Mouse (Mus musculus) adipocyte (in vitro differentiated cells): Measurements from ENCODE around the gene Gja1.
"Not testable (repeated sequence)": the region's sequence is repeated elsewhere in the genome, so short reads cannot be mapped to it uniquely, and the experiment has no call there.

Experiments
- DNase-seq: peaks from one replicate; pipeline ENCODE4 v3.0.0-alpha.2; 2016; ENCODE audit warnings: low spot score

Gene Gja1

DNA sequence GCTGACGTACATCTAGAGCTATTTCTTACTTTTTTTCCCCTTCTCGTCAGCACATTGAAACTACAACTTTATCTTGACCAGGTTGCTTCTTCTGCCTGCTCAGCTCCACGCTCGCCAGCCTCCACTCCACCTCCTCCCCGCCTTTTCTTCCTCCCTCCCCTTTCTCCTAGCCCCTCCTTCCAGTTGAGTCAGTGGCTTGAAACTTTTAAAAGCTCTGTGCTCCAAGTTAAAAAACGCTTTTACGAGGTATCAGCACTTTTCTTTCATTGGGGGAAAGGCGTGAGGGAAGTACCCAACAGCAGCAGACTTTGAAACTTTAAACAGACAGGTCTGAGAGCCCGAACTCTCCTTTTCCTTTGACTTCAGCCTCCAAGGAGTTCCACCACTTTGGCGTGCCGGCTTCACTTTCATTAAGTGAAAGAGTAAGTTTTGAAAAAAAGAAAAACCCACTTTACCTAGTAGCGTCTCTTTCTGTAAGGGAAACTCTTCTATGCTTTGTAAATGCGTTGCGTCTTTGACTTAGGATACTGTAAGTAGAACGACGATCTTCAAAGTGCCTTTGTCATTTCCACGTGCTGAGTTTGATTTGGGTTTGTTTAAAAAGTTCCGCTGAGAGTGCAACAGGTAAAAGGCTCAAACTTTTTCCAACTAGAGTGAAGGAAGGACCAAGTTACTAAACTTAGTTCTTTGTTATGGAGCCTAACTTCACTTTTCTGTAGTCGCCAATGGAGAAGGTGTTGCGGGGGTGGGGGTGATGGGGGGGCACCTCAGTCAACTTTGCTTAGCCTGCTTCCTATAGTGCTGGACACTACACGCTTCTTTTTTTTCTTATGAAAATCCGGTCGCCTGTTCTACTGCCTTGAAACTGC is at the start of gene Gja1:
Gene Gja1, plus strand, starts transcription at position 234 of the 869 bp plus-strand sequence.
- DNase-seq, result peak; percentile 35

DNA sequence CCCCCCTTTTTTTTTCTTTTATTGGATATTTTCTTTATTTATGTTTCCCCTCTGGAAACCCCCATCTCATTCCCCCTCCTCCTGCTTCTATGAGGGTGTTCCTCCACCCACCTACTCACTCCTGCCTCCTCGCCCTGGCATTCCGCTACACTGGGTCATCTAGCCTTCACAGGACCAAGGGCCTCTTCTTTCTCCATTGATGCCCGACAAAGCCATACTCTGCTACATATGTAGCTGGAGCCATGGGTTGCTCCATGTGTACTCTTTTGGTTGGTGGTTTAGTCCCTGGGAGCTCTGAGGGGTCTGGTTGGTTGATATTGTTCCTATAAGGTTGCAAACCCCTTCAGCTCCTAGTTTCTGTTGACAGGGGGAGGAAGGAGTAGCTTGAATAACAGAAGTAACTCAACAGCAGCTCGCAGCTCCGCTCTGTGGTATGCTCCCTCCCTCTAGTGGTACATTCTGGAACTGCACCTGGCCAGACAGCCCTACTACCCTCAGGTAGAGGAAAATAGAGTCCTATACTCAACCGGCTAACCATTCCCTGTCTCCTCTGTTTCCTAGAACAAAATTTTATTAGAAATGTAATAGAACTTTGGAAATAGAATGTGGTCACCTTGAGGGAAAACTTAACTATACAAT is 38.2 kb upstream of the Gja1 start:
- peak; percentile 77 for DNase-seq

DNA sequence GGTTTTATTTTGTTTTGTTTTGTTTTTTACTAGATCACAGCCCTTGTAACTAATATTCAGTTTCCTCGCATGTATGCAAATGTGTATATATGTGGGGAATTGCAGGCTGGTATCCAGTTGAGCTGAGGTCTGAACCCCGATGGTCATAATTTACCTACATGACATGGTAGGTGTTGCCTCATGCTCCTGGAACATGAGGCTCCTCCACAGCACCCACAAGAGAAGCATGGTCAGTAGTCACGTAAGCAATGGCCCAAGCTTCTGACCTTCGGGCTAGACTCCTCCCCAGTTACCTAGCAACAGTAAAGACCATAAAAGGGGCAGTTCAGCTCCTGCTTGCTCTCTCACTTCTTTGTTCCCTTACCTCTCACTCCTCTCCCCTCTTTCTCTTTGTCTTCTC is 16.7 kb upstream of the Gja1 start:
- DNase-seq, result no peak

DNA sequence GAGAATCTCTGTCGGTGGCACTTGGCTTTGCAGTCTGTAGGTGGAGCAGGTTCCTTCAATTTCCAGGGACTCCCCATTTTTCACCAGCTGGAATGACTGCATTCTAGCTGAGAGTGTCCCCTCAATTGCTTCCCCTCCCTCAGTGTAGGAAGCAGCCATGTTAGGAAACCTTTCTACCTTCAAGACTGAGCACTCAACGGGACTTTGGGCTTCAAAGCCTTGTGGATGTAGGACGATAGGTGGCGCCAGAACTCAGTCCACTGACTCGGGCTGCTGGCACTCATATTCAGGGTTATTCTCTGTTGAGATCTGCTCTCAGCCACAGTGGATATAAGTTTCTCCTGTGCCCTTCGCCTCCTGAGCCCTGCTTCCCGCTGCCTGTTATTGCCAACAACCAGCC is 8.1 kb upstream of the Gja1 start:
- peak; percentile 76 for DNase-seq

DNA sequence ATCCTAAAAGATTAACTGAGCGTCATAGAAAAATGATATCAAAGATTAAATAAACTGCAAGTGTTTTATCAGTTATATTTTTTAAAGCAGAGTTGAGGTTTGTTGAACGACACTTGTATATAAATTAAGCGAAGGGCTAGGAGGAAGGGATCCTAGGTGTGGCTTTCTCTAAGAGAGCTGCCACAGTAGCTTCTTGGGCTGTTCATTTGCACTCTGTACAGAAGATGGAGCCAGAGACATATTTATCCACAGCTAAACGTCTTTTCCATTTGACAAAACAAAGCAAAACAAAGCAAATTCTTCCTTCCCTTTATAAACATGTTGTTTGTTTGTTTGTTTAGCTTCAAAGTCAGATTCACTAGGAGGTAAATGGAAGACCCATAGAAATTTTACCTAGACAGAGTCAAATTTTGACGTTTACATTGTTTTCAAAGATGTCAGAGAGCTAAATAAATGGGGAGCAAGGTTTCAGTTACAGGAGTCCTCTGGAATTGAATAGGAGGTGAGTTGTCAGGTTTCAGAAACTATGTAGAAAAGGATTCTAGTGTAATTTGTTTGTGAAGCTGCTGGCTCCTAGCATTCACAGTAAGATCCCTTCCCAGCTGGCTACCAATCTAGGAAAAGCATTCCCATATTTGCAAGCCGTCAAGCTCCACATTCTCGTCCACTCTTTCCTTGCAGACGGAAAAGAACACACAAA is 4.0 kb upstream of the Gja1 start:
- peak; percentile 71 for DNase-seq

DNA sequence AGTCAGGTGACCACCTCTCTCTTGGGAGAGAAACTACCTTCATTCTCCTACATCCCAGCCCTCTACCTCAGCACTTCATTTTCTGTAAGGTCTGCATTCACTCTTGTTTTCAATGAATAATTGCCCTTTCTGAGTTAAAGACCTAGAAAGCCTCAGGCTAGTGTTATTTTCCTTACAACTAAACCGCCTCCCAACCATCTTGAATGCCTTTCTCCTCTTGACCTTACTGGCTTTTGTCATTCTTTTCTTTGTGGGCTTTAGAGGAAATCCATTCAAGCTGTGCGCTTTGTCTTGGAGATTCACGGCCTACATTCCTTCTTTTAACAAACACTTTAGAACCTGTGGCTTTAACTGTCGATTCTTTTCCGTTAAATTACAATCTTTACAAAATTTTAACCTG is 3.0 kb upstream of the Gja1 start:
- DNase-seq, result no peak

DNA sequence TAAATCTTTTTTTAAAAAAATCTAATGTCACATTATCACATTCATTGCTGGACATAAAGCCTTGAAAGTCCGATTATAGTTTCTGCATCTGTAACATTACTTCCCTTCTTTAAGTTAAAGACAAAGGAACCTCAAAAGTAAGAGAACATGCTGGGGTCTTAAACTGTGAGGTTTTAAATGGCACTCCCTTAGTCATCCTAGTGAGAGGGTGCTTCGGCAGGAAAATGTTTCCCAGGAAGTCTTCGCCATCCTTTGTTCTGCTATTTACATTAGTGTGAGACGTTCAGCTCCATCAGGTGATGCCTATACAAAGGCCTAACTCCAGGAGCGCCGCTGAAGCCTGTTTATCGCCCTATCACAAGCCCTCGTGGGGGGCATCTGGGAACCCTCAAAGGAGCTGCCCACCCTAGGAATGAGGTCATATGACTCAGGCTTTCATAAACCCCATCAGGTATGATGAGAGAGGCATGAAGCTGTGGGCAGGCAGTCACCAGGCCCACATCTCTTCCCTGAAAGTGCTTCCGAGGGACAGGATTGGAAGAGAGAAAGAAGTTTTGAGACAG is 1.1 kb upstream of the Gja1 start:
- DNase-seq, result no peak

DNA sequence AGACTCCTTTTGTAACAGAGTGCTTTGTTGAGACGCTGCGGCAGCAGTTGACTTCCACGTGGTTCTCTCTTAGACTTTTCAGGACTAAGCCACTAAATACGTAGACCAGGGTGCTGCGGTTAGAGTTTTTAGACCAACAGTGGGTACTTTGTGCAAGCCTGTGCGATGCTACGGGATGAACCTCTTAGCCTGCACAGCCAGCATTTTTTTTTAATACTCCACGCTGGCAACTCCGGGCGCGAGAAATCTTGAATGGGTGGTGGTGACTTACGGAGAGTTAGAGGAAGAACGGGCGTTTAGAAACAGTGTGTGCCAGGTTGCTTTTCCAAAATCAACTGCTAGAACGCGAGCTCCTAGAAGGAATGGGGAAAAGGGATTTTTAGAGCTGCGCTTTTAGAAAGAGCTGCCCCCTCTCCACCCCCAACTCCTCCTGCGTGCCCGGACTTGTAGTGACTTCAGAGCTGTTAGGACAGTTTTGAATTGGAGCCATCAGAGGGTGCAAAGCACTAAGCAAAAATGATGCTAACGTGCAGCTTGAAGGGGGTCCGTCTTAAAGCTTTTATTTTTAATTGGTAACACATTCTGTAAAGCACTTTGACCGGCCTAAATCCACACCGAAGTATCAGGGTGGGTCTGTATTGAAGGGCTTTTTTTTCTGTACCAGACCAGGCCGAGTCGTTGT is 977 bp downstream of the Gja1 start:
- DNase-seq, result peak; percentile 32

DNA sequence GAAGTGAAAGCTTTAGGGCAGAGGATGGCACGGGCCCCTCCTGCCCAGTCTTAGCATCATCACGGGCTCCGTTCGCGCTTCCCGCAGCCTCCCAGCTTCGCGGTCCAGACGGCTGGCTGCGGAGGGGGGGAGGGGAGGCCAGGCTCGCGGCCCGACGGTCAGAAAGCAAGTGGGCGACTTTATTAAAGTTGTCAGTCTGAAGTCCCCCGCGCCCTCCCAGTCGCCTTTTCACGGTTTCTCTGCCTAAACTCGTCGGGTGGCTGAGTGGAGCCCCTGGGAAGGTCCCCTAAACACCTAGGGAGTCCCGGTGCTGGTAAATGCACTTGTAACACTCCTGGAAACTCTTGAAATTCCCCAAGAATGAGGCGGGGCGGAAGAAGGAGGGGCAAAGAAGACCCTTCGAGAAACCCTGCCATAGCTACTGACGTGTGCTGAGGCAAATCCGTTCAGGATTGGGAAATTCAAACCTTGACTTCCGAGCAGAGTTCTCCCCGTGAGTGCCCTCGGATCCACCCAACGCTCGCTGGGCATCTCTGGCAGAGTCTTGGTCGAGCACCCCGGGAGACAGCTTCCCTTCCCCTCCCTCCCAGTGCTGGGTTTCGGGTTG is 1.6 kb downstream of the Gja1 start:
- DNase-seq, result peak; percentile 4

DNA sequence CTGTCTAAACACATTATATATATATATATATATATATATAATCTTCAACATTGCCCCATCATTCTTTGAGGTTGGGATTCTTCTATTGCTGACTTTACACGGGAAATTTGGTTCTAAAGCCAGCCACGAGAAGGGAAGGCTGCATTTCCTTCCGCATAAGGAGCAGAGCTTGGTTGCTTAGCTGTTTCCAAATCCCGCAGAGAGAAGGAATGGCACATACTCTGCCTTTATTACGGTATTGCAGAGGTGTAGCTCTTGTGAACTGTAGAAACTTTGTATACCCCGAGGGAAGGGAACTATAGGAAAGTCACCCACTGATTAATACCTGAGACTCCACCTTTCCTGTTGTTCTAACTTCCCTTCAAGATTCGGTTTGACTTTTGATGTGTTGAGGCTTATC is 2.6 kb downstream of the Gja1 start:
- DNase-seq, result no peak

DNA sequence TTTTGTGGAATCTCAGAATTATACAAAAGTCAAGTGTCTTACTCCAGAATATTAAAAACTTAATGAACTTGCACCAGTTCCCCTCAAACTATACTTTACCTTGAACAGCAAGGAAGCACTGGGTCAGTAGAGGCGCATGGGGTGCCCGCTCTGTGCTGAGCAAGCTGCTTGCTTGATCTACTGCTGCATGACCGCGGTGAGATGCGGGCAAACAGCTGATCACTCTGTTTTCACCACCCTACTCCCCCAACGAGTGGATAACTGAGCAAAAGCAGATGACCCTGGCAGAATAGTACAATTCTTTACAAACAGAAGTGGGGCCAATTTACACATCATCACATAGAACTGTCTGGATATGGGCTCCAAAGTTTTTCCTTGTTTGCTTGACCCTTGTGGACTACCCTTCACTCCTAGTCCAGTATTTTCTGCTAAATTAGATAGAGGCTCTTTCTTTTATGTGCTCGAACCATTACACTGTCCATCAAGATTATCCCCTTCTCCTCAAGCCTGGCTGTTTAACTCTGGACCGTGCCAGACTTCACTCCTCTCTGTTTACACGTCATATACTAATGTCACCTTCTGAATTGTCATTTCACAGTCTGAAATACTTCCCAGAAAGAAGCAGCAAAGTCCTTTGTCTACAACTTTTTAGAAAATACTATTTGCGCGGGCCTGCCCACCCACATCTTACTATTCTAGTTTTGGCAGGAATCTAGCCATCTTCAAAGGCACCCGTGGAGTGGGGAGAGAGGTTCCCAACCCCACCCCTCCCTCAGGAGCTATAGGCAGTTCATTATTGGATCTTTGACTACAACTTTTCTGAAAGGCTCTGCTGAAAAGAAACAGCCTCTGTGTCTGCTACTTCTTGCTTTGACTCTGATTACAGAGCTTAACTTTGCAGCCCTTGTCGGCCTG is 8.3 kb downstream of the Gja1 start:
- DNase-seq, result no peak

DNA sequence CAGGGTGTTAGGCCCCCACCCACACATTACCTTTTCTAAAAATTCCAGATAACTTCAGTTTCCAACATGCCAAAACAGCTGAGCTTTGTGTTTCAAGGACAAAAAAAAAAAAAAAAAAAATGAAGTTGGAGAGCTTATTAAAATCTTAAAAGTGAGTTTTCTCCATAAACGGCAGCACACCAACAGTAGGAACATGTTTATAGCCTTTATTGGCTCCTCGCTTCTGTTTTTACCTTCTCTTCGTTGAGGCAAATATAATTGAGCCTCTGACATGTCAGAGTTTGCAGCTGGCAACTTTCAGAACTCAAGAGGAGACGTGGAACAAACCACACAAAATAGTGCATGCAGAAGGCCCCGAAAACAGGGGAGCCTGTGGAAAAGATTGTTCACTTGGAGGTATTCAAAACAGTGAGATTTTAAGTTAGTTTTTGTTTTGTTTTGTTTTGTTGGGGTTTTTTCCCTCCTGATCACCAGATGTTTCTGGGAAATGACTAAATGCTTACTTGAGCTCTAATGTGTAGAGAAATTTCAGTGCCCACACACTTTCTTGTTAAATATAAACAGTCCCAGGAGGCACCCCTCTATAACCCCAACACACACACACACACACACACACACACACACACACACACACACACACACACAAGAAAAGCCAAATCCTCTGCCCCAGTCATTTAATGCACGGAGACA is 16.1 kb downstream of the Gja1 start:
- DNase-seq, result no peak

DNA sequence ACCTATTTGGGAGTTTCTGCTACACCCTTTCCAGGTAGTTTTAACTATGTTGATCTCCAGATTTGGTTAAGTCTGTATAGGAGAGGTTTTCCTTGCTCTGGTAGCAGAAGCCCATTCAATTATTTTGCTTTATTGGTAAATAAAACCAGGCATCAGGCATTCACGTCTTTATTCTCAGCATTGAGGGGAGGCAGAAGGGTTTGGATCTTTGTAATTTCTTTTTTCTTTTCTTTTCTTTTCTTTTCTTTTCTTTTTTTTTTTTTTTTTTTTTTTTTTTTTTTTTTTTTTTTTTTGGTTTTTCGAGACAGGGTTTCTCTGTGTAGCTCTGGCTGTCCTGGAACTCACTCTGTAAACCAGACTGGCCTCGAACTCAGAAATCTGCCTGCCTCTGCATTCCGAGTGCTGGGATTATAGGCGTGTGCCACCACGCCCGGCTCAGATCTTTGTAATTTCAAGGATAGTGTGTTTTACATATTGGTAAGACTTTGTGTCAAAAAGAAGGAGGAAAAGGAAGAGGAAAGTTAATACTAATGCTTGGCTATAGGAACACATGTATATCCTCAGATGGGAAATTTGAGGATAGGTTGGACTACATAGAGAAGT is 16.8 kb downstream of the Gja1 start:
- DNase-seq, result not testable (repeated sequence)

DNA sequence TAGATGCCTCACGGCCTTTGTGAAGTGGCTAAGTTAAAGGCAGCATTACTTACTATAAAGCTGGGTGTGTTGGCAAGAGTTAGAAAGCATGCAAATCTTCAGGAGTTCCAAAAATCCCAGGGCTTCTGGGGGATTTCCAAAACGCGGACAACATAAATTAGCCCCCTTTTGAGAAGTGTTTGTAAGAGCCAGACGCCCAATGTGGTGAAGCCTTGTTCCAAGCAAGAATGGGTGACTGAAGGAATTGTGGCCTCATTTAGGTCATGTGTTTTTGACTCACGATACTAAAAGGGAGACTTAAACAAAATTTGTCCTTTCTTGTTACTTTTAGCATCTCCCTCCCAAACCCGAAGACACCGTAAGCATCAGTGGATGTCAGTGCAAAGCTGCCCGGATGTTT is 20.7 kb downstream of the Gja1 start:
- no peak for DNase-seq

DNA sequence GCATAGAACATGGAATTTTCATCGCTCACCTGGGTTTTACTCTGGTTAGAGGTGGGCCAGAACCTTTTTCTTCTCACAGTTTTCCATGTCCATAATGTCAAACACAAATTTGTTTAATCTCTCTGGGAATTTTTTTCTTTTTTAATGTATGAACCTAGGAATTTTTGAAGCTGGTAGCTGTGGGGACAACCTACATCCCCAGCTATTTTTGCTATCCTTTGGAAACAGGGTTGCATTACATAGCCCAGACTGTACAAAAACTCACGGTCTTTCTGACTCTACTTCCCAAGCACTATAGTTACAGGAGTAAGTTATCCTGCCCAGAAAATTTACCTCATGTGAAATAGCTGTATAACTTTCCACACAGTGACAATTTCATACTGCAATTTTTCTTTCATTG is 21.2 kb downstream of the Gja1 start:
- no peak for DNase-seq

DNA sequence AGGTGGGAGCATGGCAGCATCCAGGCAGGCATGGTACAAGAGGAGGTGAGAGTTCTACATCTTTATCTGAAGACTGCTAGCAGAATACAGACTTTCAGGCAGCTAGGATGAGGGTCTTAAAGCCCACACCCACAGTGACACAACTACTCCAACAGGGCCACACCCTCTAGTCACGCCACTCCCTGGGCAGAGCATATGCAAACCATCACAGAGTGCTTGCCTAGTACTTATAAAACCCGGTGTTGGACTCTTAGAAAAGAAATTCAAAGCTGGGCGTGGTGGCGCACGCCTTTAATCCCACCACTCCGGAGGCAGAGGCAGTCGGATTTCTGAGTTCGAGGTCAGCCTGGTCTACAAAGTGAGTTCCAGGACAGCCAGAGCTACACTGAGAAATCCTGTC is 24.3 kb downstream of the Gja1 start:
- not testable (repeated sequence) for DNase-seq

DNA sequence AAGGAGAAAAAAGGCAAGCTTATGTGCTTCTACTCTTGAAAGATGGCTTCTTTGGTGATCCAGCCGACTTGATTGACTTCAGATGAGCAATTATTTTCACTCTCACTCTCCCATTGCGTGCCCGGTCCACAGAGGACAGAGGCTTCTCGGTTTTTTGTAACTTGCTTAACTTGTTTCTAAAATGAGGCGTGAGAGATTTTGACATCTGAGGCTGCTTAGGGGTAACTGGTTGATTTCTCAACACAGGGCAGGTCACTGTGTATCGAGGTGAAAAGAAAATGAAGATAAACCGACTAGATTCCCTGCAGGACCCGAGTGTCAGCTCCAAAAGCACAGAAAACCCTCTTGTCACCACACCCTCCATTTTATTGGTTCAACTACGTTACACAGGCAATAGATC is 28.8 kb downstream of the Gja1 start:
- DNase-seq, result peak; percentile 8

DNA sequence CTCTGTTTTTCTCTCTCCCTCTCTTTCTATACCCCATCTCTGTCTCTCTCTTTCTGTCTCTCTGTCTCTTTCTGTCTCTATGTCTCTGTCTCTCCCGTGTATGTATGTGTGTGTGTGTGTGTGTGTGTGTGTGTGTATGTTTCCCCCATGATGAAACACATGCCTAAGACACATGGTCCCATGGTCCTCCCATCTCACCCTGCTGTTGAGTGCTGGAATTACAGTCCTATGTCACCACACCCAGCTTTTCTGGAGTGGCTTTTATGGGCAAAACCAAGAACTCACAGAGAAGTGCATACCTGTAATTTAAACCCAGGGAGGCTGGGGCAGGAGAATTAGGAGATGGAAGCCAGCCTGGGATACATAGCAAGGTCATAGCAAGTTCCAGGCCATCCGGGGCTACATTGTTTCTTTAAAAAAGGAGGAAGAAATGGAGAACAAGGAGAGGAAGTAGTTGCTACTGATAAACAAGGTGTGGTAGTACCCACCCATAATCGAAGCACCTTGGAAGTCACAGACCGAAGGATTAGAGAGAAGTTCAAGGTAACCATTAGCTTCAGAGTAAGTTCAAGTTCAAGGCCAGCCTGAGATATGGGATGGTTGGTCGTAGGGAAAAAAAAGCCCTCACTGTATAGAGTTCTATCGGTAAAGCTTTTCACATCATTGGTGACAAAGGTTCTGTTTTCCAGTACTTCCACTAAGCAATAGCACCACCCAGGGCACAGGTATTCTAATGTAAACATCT is 29.4 kb downstream of the Gja1 start:
- no peak for DNase-seq
